Mouse (Mus musculus) myocyte (in vitro differentiated cells): ENCODE results near the gene Slc5a8.

Experiments used
- E2F4 ChIP-seq: IDR thresholded peaks from one replicate; pipeline ENCODE4 v1.6.1; 2011; ENCODE audit warnings: mild to moderate bottlenecking, control low read depth, moderate library complexity; ENCODE audit not compliant: insufficient read depth
- MYOD1 ChIP-seq, 3 experiments: IDR thresholded peaks; one replicate each; pipeline ENCODE4 v1.6.1; 2011; ENCODE audit warnings: control low read depth in 2 of 3, low read depth in 2 of 3, mild to moderate bottlenecking in 2 of 3, moderate library complexity in 1 of 3; ENCODE audit not compliant: insufficient read length in 2 of 3, control insufficient read depth in 1 of 3
- USF1 ChIP-seq: IDR thresholded peaks from one replicate; pipeline ENCODE4 v1.6.1; 2011; ENCODE audit warnings: low read depth, mild to moderate bottlenecking, control low read depth, moderate library complexity

GRCm38 (mm10) chr10:88860911-88861310 is 24.9 kb upstream of the Slc5a8 start:
- TF ChIP-seq USF1 = no peak
- TF ChIP-seq MYOD1 (IDR thresholded peaks at IDR 0.05; ENCODE audit: control insufficient read depth in 1 of 3, insufficient read length in 2 of 3, low read depth in 2 of 3) = no peak
- no peak for TF ChIP-seq E2F4
